Mouse (Mus musculus): Measurements from ENCODE around the gene Lrig3. TPM values are rescaled to one million over a fixed set of nuclear protein-coding genes. Genes with fewer than 3 reads are reported as not detected.

Lrig3 gene
- total RNA-seq (2014; rRNA removed; ENCODE audit: low replicate concordance): 2.3 and 6.7 TPM in 2 replicates
- 0.66 and 0.92 TPM in 2 replicates for polyA plus RNA-seq (2015; fragmentation: Nextera tagmentation; extraction: Ambion mirVana)

DNA sequence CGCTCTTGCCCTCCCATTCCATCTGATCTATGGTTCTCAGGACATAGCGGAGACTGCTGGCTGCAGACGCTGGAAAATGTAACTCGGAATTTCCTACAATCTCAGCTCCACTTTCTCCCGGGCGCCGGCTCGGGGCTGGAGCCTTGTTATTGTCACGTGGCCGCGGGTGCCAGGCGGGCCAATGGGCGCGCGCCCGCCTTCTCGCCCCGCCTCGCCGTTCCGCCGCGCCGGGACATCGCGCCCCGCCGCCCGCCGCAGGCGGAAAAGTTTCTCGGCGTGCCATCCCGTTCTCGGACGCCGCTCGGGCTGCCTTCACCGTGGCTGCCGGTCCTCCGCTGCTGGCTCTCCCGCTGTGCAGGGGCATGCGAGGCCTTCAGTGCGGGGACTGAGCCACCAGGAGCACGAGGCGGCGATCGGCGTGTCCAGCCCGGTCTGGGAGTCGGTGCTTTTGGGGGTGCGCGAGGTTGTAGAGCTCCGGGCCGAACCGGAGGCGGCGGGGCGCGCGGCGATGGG lies at the start of gene Lrig3:
Gene Lrig3, plus strand, starts transcription at position 201 of the 513 bp plus-strand sequence.
- TF ChIP-seq CTCF (IDR thresholded peaks at IDR 0.05; ENCODE audit: low read depth) (no peak), EP300 (IDR thresholded peaks at IDR 0.05; ENCODE audit: low read depth) (no peak)
- H3K9me3 ChIP-seq (replicated peaks; ENCODE audit: control insufficient read depth, low read length): no peaks in the 10 kb centered on the region
- H3K4me2 ChIP-seq (ENCODE audit: low read depth, low read length): peak within 1 kb of the TSS; percentile 80
- ATAC-seq (ENCODE audit: insufficient read depth, low read depth): peak; percentile 88
- peak within 1 kb of the TSS; percentile 59 for H3K4me3 ChIP-seq (ENCODE audit: low read depth, low read length)
- H3K9ac ChIP-seq (replicated peaks; ENCODE audit: low read depth, low read length): peak within 1 kb of the TSS; percentile 63
- WGBS: under 1% methylated on average over 58 of the region's 62 CpGs
- H3K4me1 ChIP-seq (ENCODE audit: control insufficient read depth, insufficient read depth): peaks cover 14% of the 10 kb centered on the region
- H3K27me3 ChIP-seq (ENCODE audit: control insufficient read depth, insufficient read depth, low read length): peaks cover 47% of the 10 kb centered on the region
- peak; percentile 58 for DNase-seq (ENCODE audit: low spot score)
- peak within 1 kb of the TSS; percentile 56 for H3K27ac ChIP-seq (ENCODE audit: low read depth)
- H3K36me3 ChIP-seq (replicated peaks; ENCODE audit: control insufficient read depth, insufficient read depth, low read length): no peaks in the 10 kb centered on the region

- Histone ChIP-seq H3K27me3 (ENCODE audit: control insufficient read depth, insufficient read depth, low read length) (no peaks in the 10 kb centered on the region), H3K36me3 (replicated peaks; ENCODE audit: control insufficient read depth, insufficient read depth, low read length) (no peaks in the 10 kb centered on the region), H3K9me3 (replicated peaks; ENCODE audit: control insufficient read depth, low read length) (no peaks in the 10 kb centered on the region), H3K4me3 (ENCODE audit: low read depth, low read length) (no peak overlapping the region), H3K4me1 (ENCODE audit: control insufficient read depth, insufficient read depth) (no peaks in the 10 kb centered on the region), H3K9ac (replicated peaks; ENCODE audit: low read depth, low read length) (no peak overlapping the region), H3K27ac (ENCODE audit: low read depth) (no peak overlapping the region), H3K4me2 (ENCODE audit: low read depth, low read length) (no peak overlapping the region)
- 46% methylated on average over 6 of the region's 6 CpGs for WGBS
- TF ChIP-seq EP300 (IDR thresholded peaks at IDR 0.05; ENCODE audit: low read depth) (no peak), CTCF (IDR thresholded peaks at IDR 0.05; ENCODE audit: low read depth) (no peak)
- DNase-seq (ENCODE audit: low spot score): no peak
- ATAC-seq (ENCODE audit: insufficient read depth, low read depth): no peak
Observed at GRCm38 (mm10) chr10:125916781-125917180, 49.2 kb upstream of the Lrig3 start.

DNA sequence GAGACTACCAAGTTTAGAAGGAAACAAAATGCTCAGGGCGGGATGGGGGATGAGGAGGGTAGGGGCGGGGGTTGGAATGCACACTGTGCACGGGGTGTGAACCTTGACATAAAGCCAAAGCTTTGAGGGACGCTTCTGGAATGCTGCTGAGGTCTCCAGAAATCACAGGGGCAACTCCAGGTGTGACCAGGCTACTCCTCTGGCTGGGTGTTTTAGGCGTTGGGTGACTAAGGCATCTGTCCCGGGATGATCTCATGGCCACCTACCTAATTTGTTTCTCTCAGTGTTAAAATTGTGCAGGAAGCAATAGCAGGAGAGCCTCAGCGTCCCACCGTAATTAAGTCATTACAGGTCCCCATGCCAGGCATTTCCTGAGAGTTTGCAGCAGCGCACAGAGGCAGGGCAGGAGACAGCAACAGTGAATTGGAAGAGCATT lies 48.5 kb upstream of the Lrig3 start:
- Histone ChIP-seq H3K9ac (replicated peaks; ENCODE audit: low read depth, low read length) (no peak overlapping the region), H3K4me3 (ENCODE audit: low read depth, low read length) (no peak overlapping the region), H3K4me2 (ENCODE audit: low read depth, low read length) (peak overlapping the region; percentile 19; the same call in 1 of the 2 replicates), H3K27me3 (ENCODE audit: control insufficient read depth, insufficient read depth, low read length) (no peaks in the 10 kb centered on the region), H3K27ac (ENCODE audit: low read depth) (no peak overlapping the region), H3K9me3 (replicated peaks; ENCODE audit: control insufficient read depth, low read length) (no peaks in the 10 kb centered on the region), H3K36me3 (replicated peaks; ENCODE audit: control insufficient read depth, insufficient read depth, low read length) (no peaks in the 10 kb centered on the region), H3K4me1 (ENCODE audit: control insufficient read depth, insufficient read depth) (no peaks in the 10 kb centered on the region)
- no peak for DNase-seq (ENCODE audit: low spot score)
- no peak for TF ChIP-seq CTCF (IDR thresholded peaks at IDR 0.05; ENCODE audit: low read depth)
- 6% methylated on average over 9 of the region's 9 CpGs for WGBS
- no peak for ATAC-seq (ENCODE audit: insufficient read depth, low read depth)

DNA sequence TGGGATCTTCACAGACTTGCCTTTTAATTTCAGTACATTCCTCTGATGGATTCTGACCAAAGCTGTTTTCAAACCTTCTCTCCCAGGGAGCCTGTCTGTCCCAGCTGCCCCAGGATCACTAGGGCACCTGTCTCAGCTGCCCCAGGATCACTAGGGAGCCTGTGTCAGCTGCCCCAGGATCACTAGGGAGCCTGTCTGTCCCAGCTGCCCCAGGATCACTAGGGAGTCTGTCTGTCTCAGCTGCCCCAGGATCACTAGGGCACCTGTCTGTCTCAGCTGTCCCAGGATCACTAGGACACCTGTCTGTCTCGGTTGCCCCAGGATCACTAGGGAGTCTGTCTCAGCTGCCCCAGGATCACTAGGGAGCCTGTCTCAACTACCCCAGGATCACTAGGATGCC lies 47.0 kb upstream of the Lrig3 start:
- ATAC-seq (ENCODE audit: insufficient read depth, low read depth) (no peak), DNase-seq (ENCODE audit: low spot score) (no peak)
- Histone ChIP-seq H3K9ac (replicated peaks; ENCODE audit: low read depth, low read length) (no peak overlapping the region), H3K9me3 (replicated peaks; ENCODE audit: control insufficient read depth, low read length) (no peaks in the 10 kb centered on the region), H3K4me2 (ENCODE audit: low read depth, low read length) (no peak overlapping the region), H3K27ac (ENCODE audit: low read depth) (no peak overlapping the region), H3K4me1 (ENCODE audit: control insufficient read depth, insufficient read depth) (no peaks in the 10 kb centered on the region), H3K36me3 (replicated peaks; ENCODE audit: control insufficient read depth, insufficient read depth, low read length) (no peaks in the 10 kb centered on the region), H3K4me3 (ENCODE audit: low read depth, low read length) (no peak overlapping the region), H3K27me3 (ENCODE audit: control insufficient read depth, insufficient read depth, low read length) (no peaks in the 10 kb centered on the region)
- 65% methylated on average over 1 of the region's 1 CpGs for WGBS
- TF ChIP-seq EP300 (IDR thresholded peaks at IDR 0.05; ENCODE audit: low read depth) (no peak), CTCF (IDR thresholded peaks at IDR 0.05; ENCODE audit: low read depth) (no peak)

DNA sequence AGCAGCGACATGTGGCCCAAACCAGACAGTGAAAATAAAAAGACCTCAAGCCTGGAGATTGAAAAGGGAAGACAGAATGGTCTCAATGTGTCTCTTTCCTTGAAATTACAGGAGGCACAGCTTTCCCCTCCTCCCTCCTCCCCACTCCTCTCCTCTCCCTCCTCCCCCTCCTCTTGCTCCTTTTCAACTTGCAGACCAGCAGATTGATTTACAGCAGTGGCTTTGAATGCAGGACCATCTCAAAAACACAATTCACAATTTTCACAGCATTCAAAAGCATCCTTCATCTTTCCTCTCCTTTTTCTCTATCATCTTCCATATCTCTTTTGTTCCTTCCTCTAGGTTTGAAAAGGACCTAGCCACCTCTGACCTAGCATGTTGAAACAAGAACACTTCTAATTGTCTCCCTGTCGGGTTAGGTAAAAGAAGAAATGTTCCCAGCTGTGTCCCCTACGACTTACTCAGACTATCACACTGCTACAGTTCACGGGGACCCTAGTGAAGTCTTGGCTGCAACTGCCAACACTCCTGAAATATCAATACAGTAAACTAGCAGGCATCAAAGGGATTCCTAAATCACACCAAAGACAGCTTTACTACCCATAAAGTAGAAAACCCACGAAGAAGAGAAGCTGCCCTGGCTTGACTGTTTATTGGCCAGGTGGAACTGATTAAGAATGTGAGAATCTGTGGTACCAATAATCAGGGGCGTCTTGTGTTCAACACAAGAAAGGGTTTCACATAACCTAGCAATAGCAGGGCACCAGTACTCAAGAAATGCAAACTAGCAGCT lies 44.1 kb upstream of the Lrig3 start:
- Histone ChIP-seq H3K27ac (ENCODE audit: low read depth) (no peak overlapping the region), H3K4me1 (ENCODE audit: control insufficient read depth, insufficient read depth) (no peaks in the 10 kb centered on the region), H3K27me3 (ENCODE audit: control insufficient read depth, insufficient read depth, low read length) (no peaks in the 10 kb centered on the region), H3K4me3 (ENCODE audit: low read depth, low read length) (no peak overlapping the region), H3K4me2 (ENCODE audit: low read depth, low read length) (no peak overlapping the region), H3K9me3 (replicated peaks; ENCODE audit: control insufficient read depth, low read length) (0 out of 2 replicates have a peak, but pooled peaks cover 6% of the 10 kb centered on the region), H3K9ac (replicated peaks; ENCODE audit: low read depth, low read length) (no peak overlapping the region), H3K36me3 (replicated peaks; ENCODE audit: control insufficient read depth, insufficient read depth, low read length) (no peaks in the 10 kb centered on the region)
- no peak for TF ChIP-seq EP300 (IDR thresholded peaks at IDR 0.05; ENCODE audit: low read depth)
- no peak for TF ChIP-seq CTCF (IDR thresholded peaks at IDR 0.05; ENCODE audit: low read depth)
- DNase-seq (ENCODE audit: low spot score) (no peak), ATAC-seq (ENCODE audit: insufficient read depth, low read depth) (no peak)
- 45% methylated on average over 6 of the region's 6 CpGs for WGBS
